Mouse (Mus musculus) midbrain, embryonic 12.5 days (tissue): ENCODE data around the gene Upp2. TPM values are rescaled to one million over a fixed set of nuclear protein-coding genes. Genes with fewer than 3 reads are reported as not detected.
A peak's percentile ranks its signal among the peaks of the same experiment; 100 is the strongest.

ENCODE experiments used
- ATAC-seq: fragments of 200-750 bp; cut with Nextera tagmentation; 2 replicates; pipeline ENCODE4 v1.8.0; 2017; ENCODE audit warnings: low read depth, moderate TSS enrichment, moderate library complexity; ENCODE audit not compliant: low FRiP score
- H3K27ac ChIP-seq: fragments of 300-500 bp; sonication (generic); replicated peaks from 2 replicates; pipeline ENCODE4 v1.5.1; 2016; ENCODE audit warnings: mild to moderate bottlenecking
- H3K27me3 ChIP-seq: fragments of 300-500 bp; sonication (generic); 2 replicates; pipeline ENCODE4 v1.6.1; 2016; ENCODE audit warnings: mild to moderate bottlenecking
- H3K36me3 ChIP-seq: fragments of 300-500 bp; sonication (generic); 2 replicates; pipeline ENCODE4 v1.6.1; 2016
- H3K4me1 ChIP-seq: fragments of 300-500 bp; sonication (generic); 2 replicates; pipeline ENCODE4 v1.6.1; 2016
- H3K4me2 ChIP-seq: fragments of 300-500 bp; sonication (generic); replicated peaks from 2 replicates; pipeline ENCODE4 v1.6.1; 2016; ENCODE audit warnings: mild to moderate bottlenecking, moderate library complexity
- H3K4me3 ChIP-seq: fragments of 300-500 bp; sonication (generic); 2 replicates; pipeline ENCODE4 v1.5.1; 2016; ENCODE audit warnings: mild to moderate bottlenecking
- H3K9ac ChIP-seq: fragments of 300-500 bp; sonication (generic); replicated peaks from 2 replicates; pipeline ENCODE4 v1.6.1; 2016; ENCODE audit warnings: mild to moderate bottlenecking, moderate library complexity
- H3K9me3 ChIP-seq: fragments of 300-500 bp; sonication (generic); 2 replicates; pipeline ENCODE4 v1.6.1; 2016; ENCODE audit warnings: mild to moderate bottlenecking
- WGBS: fragments of 180-500 bp; shearing (Covaris S2); methylation state at CpG from one replicate; pipeline ENCODE4 v1.1.7; 2016; 5-methylcytosine and 5-hydroxymethylcytosine counted together
- polyA plus RNA-seq: library from polyadenylated mRNA; unstranded; fragments of >200 nt; fragmentation: Nextera tagmentation; extraction: Ambion mirVana; gene quantifications from 2 replicates; pipeline ENCODE4 v1.2.1, GENCODE M21; 2016

Gene Upp2
- polyA plus RNA-seq, 1 experiment from 2014 or later: 8.1 TPM

GRCm38 (mm10) chr2:58595350-58595749 lies 28.3 kb downstream of the Upp2 start:
- 82% methylated on average over 9 of the region's 9 CpGs for WGBS
- H3K36me3 ChIP-seq: no peaks in the 10 kb centered on the region
- no peak overlapping the region for H3K4me3 ChIP-seq
- ATAC-seq: no peak
- no peak overlapping the region for H3K9ac ChIP-seq
- no peaks in the 10 kb centered on the region for H3K4me1 ChIP-seq
- no peaks in the 10 kb centered on the region for H3K9me3 ChIP-seq
- H3K27me3 ChIP-seq: no peaks in the 10 kb centered on the region
- no peak overlapping the region for H3K4me2 ChIP-seq
- no peak overlapping the region for H3K27ac ChIP-seq

DNA sequence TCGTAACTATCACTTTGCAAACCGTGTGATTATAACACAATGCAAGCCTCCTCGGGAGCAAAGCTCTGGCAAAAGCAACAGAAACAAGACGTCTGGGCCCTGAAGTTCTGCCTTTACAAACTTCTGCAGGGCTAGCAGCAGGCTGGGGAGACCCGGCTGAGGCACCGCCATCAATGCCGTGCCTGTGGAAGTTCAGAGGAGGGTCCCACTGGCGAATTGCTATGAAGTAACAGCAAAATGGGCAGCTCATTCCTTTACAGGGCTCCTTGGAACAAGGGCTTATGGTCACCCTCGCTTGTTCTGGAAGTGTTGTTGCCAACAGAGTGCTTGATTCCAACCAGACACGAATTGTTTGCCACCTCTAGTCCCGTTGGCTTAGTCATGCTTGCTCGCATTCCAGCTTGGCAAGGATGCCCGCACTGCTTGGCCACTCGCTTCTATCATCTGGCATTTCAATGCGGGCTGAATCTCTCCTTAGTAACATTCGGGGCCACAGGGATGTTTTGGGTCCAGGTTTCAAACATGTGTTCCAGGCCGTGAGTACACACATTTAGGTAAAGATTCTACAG lies 29.8 kb downstream of the Upp2 start:
- WGBS: 76% methylated on average over 17 of the region's 17 CpGs
- ATAC-seq: no peak

DNA sequence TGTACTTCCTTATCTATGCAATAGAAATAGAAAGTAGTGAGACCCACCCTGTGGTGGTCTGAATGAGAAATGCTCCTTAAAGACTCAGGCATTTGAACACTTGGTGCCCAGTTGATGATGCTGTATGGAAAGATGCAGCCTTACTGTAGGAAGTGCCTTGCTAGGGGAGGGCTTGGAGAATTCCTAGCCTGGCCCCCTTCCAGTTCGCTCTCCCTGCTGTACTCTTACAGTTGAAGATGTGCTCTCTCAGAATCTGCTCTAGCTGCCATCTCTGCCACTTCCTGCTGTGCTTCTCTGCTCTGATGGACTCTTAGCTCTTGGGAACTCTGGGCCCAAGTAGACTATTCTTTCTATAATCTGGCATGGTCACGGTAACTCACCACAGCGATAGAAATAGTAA lies 30.5 kb downstream of the Upp2 start:
- 92% methylated on average over 3 of the region's 3 CpGs for WGBS

More for the DNA sequence above, 29.8 kb downstream of the Upp2 start:
- no peaks in the 10 kb centered on the region for H3K9me3 ChIP-seq
- no peaks in the 10 kb centered on the region for H3K36me3 ChIP-seq
- no peak overlapping the region for H3K4me3 ChIP-seq
- H3K4me2 ChIP-seq: no peak overlapping the region
- no peaks in the 10 kb centered on the region for H3K4me1 ChIP-seq
- no peak overlapping the region for H3K9ac ChIP-seq
- no peak overlapping the region for H3K27ac ChIP-seq
- no peaks in the 10 kb centered on the region for H3K27me3 ChIP-seq

DNA sequence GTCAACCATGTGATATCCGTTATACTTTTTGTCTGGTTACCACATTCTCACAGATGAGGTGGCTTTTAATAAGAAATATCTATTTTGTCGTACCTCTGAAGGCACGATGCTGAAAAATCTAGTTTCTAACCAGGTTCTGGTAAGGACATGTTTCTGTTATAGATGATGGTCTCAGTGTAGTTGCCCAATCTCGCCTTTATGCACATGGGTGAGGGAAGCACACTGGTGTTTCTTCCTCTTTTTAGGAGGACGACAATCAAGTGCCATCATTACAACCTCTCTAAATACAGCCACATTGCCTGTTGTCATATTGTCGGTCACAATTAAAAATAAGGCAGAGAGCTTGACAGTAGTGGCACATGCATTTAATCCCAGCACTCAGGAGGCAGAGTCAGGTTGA lies 32.5 kb downstream of the Upp2 start:
- Histone ChIP-seq H3K4me1 (no peaks in the 10 kb centered on the region), H3K27ac (no peak overlapping the region), H3K27me3 (no peaks in the 10 kb centered on the region), H3K9me3 (no peaks in the 10 kb centered on the region), H3K4me2 (no peak overlapping the region), H3K9ac (no peak overlapping the region), H3K36me3 (no peaks in the 10 kb centered on the region), H3K4me3 (no peak overlapping the region)
- WGBS: 95% methylated on average over 6 of the region's 6 CpGs
- ATAC-seq: no peak

More for the DNA sequence above, 30.5 kb downstream of the Upp2 start:
- H3K4me2 ChIP-seq: no peak overlapping the region
- no peaks in the 10 kb centered on the region for H3K4me1 ChIP-seq
- H3K4me3 ChIP-seq: no peak overlapping the region
- ATAC-seq: no peak
- H3K36me3 ChIP-seq: no peaks in the 10 kb centered on the region
- no peaks in the 10 kb centered on the region for H3K9me3 ChIP-seq
- no peak overlapping the region for H3K9ac ChIP-seq
- no peaks in the 10 kb centered on the region for H3K27me3 ChIP-seq
- no peak overlapping the region for H3K27ac ChIP-seq

DNA sequence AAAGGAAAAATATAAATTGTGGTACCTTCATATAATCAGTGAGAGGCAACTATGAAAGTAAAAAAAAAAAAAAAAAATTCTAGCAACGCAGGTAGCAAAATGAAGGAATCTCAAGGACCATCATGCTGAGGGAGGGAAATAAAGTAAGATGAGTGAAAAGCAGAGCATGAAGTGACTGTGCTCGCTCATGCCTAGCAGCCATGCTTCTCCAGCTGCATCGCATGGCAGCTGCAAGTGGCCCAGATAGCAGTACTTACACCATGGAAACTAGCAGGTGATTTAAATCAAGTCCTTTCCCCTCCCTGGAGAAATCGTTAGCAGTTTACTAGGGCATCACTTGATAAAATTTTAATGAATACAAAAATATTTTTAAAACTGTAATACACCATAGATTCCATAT lies 34.3 kb downstream of the Upp2 start:
- WGBS: 80% methylated on average over 4 of the region's 4 CpGs
- no peak overlapping the region for H3K4me3 ChIP-seq
- no peaks in the 10 kb centered on the region for H3K4me1 ChIP-seq

DNA sequence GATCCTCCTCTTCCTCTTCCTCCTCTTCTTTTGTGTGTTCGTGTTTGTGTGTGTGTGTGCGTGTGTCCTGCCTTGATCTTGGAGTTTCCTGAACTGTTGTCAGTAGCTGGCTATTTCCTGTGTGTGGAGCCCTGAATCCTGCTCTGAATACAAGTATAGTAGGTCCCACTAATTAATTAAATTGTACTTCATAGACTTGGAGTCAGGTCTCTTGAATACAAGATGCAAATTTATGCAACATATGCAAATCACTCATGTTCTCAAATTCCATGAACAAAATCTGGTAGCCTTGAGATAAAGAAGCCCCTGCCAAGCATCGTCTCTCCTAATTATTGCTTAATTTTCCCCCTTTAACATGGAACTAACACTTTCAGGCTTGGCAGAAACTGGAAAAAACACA lies 36.3 kb downstream of the Upp2 start:
- no peak overlapping the region for H3K9ac ChIP-seq
- ATAC-seq: no peak
- 94% methylated on average over 3 of the region's 3 CpGs for WGBS
- H3K9me3 ChIP-seq: no peaks in the 10 kb centered on the region
- no peaks in the 10 kb centered on the region for H3K36me3 ChIP-seq
- H3K4me2 ChIP-seq: no peak overlapping the region
- H3K4me1 ChIP-seq: no peaks in the 10 kb centered on the region
- H3K27ac ChIP-seq: no peak overlapping the region
- no peaks in the 10 kb centered on the region for H3K27me3 ChIP-seq
- no peak overlapping the region for H3K4me3 ChIP-seq

More for the DNA sequence above, 34.3 kb downstream of the Upp2 start:
- ATAC-seq: no peak
- Histone ChIP-seq H3K9ac (no peak overlapping the region), H3K4me2 (no peak overlapping the region), H3K27ac (no peak overlapping the region), H3K27me3 (no peaks in the 10 kb centered on the region), H3K36me3 (no peaks in the 10 kb centered on the region), H3K9me3 (no peaks in the 10 kb centered on the region)

DNA sequence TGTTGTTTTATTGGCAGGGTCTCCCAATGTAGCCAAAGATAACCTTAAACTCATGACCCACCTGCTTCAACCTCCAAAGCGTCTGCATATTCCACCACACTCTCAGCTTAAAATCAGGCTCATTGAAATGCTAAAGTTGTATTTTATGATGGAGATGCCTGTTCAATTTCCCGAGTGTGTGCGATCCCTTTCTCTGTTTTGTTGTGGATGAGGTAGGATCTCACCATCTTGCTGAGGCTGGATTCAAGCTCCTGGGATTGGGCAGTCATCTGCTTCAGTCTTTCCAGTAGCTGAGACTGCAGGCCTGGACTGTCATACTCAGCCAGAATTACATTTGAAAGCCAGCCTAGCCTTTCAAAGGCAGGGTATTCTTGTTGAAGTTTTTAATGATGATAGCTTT lies 37.7 kb downstream of the Upp2 start:
- ATAC-seq: no peak
- no peak overlapping the region for H3K27ac ChIP-seq
- no peak overlapping the region for H3K4me3 ChIP-seq
- H3K36me3 ChIP-seq: no peaks in the 10 kb centered on the region
- no peaks in the 10 kb centered on the region for H3K4me1 ChIP-seq
- no peak overlapping the region for H3K4me2 ChIP-seq
- no peaks in the 10 kb centered on the region for H3K27me3 ChIP-seq
- H3K9ac ChIP-seq: no peak overlapping the region
- H3K9me3 ChIP-seq: no peaks in the 10 kb centered on the region
- WGBS: 94% methylated on average over 3 of the region's 3 CpGs

- 91% methylated on average over 3 of the region's 3 CpGs for WGBS
- H3K4me3 ChIP-seq: no peak overlapping the region
- H3K9ac ChIP-seq: no peak overlapping the region
- H3K9me3 ChIP-seq: no peaks in the 10 kb centered on the region
- no peak overlapping the region for H3K4me2 ChIP-seq
- no peaks in the 10 kb centered on the region for H3K27me3 ChIP-seq
- no peak for ATAC-seq
- H3K36me3 ChIP-seq: no peaks in the 10 kb centered on the region
- H3K4me1 ChIP-seq: no peaks in the 10 kb centered on the region
- no peak overlapping the region for H3K27ac ChIP-seq
These were observed 46.6 kb downstream of the Upp2 start for GRCm38 (mm10) chr2:58613720-58614119.

DNA sequence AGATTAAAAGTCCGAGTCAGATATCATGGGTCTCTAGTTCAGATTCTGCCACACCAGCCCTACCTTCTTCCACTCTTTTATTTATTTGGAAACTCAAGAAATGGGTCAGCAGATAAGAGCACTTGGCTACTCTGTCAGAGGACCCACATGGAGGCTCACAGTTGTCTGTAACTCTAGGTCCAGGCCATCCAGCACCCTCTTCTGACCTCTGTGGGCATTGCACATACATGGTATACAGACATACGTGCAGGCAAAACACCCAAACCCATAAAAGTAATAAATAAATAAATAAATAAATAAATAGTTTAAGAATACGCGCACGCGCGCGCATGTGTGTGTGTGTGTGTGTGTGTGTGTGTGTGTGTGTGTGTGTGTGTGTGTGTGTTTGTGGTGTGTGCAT lies 47.8 kb downstream of the Upp2 start:
- no peak overlapping the region for H3K9ac ChIP-seq
- no peaks in the 10 kb centered on the region for H3K36me3 ChIP-seq
- H3K4me3 ChIP-seq: no peak overlapping the region
- H3K4me1 ChIP-seq: no peaks in the 10 kb centered on the region
- WGBS: 93% methylated on average over 8 of the region's 8 CpGs
- H3K4me2 ChIP-seq: no peak overlapping the region
- ATAC-seq: no peak
- no peak overlapping the region for H3K27ac ChIP-seq
- H3K9me3 ChIP-seq: no peaks in the 10 kb centered on the region
- H3K27me3 ChIP-seq: no peaks in the 10 kb centered on the region

DNA sequence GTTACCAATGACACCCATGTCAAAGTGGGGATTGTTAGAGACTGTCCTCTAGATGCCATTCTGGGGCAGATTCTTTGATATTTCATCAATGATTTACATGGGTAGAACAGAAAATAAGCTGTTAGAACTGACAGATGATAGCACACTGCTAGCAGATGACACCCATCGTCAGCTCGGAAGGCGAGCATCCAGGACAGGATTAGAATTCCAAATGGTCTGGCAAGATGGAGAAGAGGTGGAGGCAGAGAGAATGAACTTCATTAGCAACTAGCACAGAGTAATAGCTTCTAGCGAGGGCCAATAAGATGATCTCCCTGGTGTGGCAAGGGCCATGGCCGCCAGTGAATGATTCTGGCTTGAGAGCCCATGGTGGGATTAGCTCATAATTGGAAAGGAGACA lies 48.7 kb downstream of the Upp2 start:
- no peak for ATAC-seq
- 93% methylated on average over 5 of the region's 5 CpGs for WGBS
- Histone ChIP-seq H3K4me1 (no peaks in the 10 kb centered on the region), H3K27me3 (no peaks in the 10 kb centered on the region), H3K36me3 (no peaks in the 10 kb centered on the region), H3K9me3 (no peaks in the 10 kb centered on the region), H3K27ac (no peak overlapping the region), H3K4me2 (no peak overlapping the region), H3K4me3 (no peak overlapping the region), H3K9ac (no peak overlapping the region)

- ATAC-seq: no peak
- H3K27me3 ChIP-seq: peaks cover 20% of the 10 kb centered on the region
- 66% methylated on average over 12 of the region's 12 CpGs for WGBS
These were observed 58.1 kb downstream of the Upp2 start for GRCm38 (mm10) chr2:58625186-58625585.

GRCm38 (mm10) chr2:58625681-58626080 lies 58.6 kb downstream of the Upp2 start:
- H3K4me1 ChIP-seq: peaks cover 15% of the 10 kb centered on the region
- H3K36me3 ChIP-seq: no peaks in the 10 kb centered on the region
- no peak overlapping the region for H3K9ac ChIP-seq
- no peak overlapping the region for H3K4me2 ChIP-seq
- no peak overlapping the region for H3K4me3 ChIP-seq
- ATAC-seq: peak; percentile 43; the same call in 1 of the 2 replicates
- H3K9me3 ChIP-seq: no peaks in the 10 kb centered on the region
- 7% methylated on average over 2 of the region's 2 CpGs for WGBS
- H3K27ac ChIP-seq: no peak overlapping the region
- peaks cover 20% of the 10 kb centered on the region for H3K27me3 ChIP-seq

More at GRCm38 (mm10) chr2:58625186-58625585, 58.1 kb downstream of the Upp2 start:
- Histone ChIP-seq H3K9ac (no peak overlapping the region), H3K27ac (no peak overlapping the region), H3K9me3 (no peaks in the 10 kb centered on the region), H3K36me3 (no peaks in the 10 kb centered on the region), H3K4me2 (no peak overlapping the region), H3K4me1 (peaks cover 15% of the 10 kb centered on the region), H3K4me3 (no peak overlapping the region)

- Histone ChIP-seq H3K4me1 (peaks cover 15% of the 10 kb centered on the region), H3K9me3 (no peaks in the 10 kb centered on the region), H3K36me3 (no peaks in the 10 kb centered on the region), H3K4me2 (0 out of 2 replicates have a peak overlapping the region, but pooled peaks have one; percentile 14), H3K27ac (no peak overlapping the region), H3K4me3 (no peak overlapping the region), H3K9ac (no peak overlapping the region), H3K27me3 (peaks cover 20% of the 10 kb centered on the region)
- ATAC-seq: peak; percentile 59
- WGBS: 4% methylated on average over 8 of the region's 8 CpGs
These were observed 59.2 kb downstream of the Upp2 start for GRCm38 (mm10) chr2:58626136-58626769.
